Mouse (Mus musculus): ENCODE measurements at regions not wholly inside any gene's neighbourhood (a gene's known extent, or its start where the extent isn't known, plus 50 kb on each side); places are given as distances from the start of the nearest gene placed in this dataset.

- ATAC-seq = peak; percentile 97
- 52% methylated on average over 3 of the region's 3 CpGs for WGBS (ENCODE audit: insufficient replicate concordance)
- Histone ChIP-seq H3K9me3 (ENCODE audit: low read length) (peaks cover 4% of the 10 kb centered on the region), H3K9ac (replicated peaks) (no peak overlapping the region), H3K4me2 (ENCODE audit: low read depth, low read length) (no peak overlapping the region), H3K27ac (ENCODE audit: low read depth) (no peak overlapping the region), H3K4me3 (ENCODE audit: low read depth, low read length) (no peak overlapping the region), H3K27me3 (ENCODE audit: insufficient read depth, low read length) (no peaks in the 10 kb centered on the region), H3K36me3 (replicated peaks; ENCODE audit: insufficient read depth, low read length) (no peaks in the 10 kb centered on the region), H3K4me1 (ENCODE audit: insufficient read depth) (peaks cover 9% of the 10 kb centered on the region)
- DNase-seq = peak; percentile 76
- peak; percentile 53 for TF ChIP-seq EP300 (IDR thresholded peaks at IDR 0.05; ENCODE audit: low read depth)
- no peak for TF ChIP-seq CTCF (IDR thresholded peaks at IDR 0.05; ENCODE audit: low read depth)
Observed at GRCm38 (mm10) chr13:28532278-28532677, 274.9 kb downstream of the Gm11361 start.

GRCm38 (mm10) chr13:28531534-28531999, 274.2 kb downstream of the Gm11361 start:
- H3K4me3 ChIP-seq (ENCODE audit: low read depth, low read length) = no peak overlapping the region
- no peaks in the 10 kb centered on the region for H3K27me3 ChIP-seq (ENCODE audit: insufficient read depth, low read length)
- no peak overlapping the region for H3K4me2 ChIP-seq (ENCODE audit: low read depth, low read length)
- H3K4me1 ChIP-seq (ENCODE audit: insufficient read depth) = peaks cover 9% of the 10 kb centered on the region
- H3K9me3 ChIP-seq (ENCODE audit: low read length) = peaks cover 4% of the 10 kb centered on the region
- H3K27ac ChIP-seq (ENCODE audit: low read depth) = no peak overlapping the region
- ATAC-seq (no peak), DNase-seq (no peak)
- no peak overlapping the region for H3K9ac ChIP-seq (replicated peaks)
- TF ChIP-seq EP300 (IDR thresholded peaks at IDR 0.05; ENCODE audit: low read depth) (no peak), CTCF (IDR thresholded peaks at IDR 0.05; ENCODE audit: low read depth) (no peak)
- no peaks in the 10 kb centered on the region for H3K36me3 ChIP-seq (replicated peaks; ENCODE audit: insufficient read depth, low read length)
- WGBS (ENCODE audit: insufficient replicate concordance) = 70% methylated on average over 5 of the region's 5 CpGs

GRCm38 (mm10) chr13:28530947-28531346, 273.6 kb downstream of the Gm11361 start:
- 75% methylated on average over 3 of the region's 3 CpGs for WGBS (ENCODE audit: insufficient replicate concordance)
- DNase-seq (no peak), ATAC-seq (no peak)
- Histone ChIP-seq H3K9me3 (ENCODE audit: low read length) (peaks cover 4% of the 10 kb centered on the region), H3K9ac (replicated peaks) (no peak overlapping the region), H3K4me1 (ENCODE audit: insufficient read depth) (peaks cover 9% of the 10 kb centered on the region), H3K27me3 (ENCODE audit: insufficient read depth, low read length) (no peaks in the 10 kb centered on the region), H3K27ac (ENCODE audit: low read depth) (no peak overlapping the region), H3K36me3 (replicated peaks; ENCODE audit: insufficient read depth, low read length) (no peaks in the 10 kb centered on the region), H3K4me3 (ENCODE audit: low read depth, low read length) (no peak overlapping the region), H3K4me2 (ENCODE audit: low read depth, low read length) (no peak overlapping the region)
- TF ChIP-seq EP300 (IDR thresholded peaks at IDR 0.05; ENCODE audit: low read depth) = no peak
- no peak for TF ChIP-seq CTCF (IDR thresholded peaks at IDR 0.05; ENCODE audit: low read depth)

- H3K36me3 ChIP-seq (replicated peaks; ENCODE audit: insufficient read depth, low read length) = no peaks in the 10 kb centered on the region
- no peak overlapping the region for H3K27ac ChIP-seq (ENCODE audit: low read depth)
- DNase-seq (no peak), ATAC-seq (no peak)
- WGBS (ENCODE audit: insufficient replicate concordance) = 67% methylated on average over 4 of the region's 4 CpGs
- H3K27me3 ChIP-seq (ENCODE audit: insufficient read depth, low read length) = no peaks in the 10 kb centered on the region
- no peak overlapping the region for H3K4me2 ChIP-seq (ENCODE audit: low read depth, low read length)
- no peak for TF ChIP-seq CTCF (IDR thresholded peaks at IDR 0.05; ENCODE audit: low read depth)
- no peak for TF ChIP-seq EP300 (IDR thresholded peaks at IDR 0.05; ENCODE audit: low read depth)
- peaks cover 9% of the 10 kb centered on the region for H3K4me1 ChIP-seq (ENCODE audit: insufficient read depth)
- H3K4me3 ChIP-seq (ENCODE audit: low read depth, low read length) = no peak overlapping the region
- H3K9me3 ChIP-seq (ENCODE audit: low read length) = peaks cover 4% of the 10 kb centered on the region
- H3K9ac ChIP-seq (replicated peaks) = no peak overlapping the region
Observed at GRCm38 (mm10) chr13:28528898-28529511, 271.7 kb downstream of the Gm11361 start.

GRCm38 (mm10) chr13:28526299-28526698, 269.0 kb downstream of the Gm11361 start:
- H3K4me1 ChIP-seq (ENCODE audit: insufficient read depth) = peaks cover 1% of the 10 kb centered on the region
- no peak overlapping the region for H3K4me2 ChIP-seq (ENCODE audit: low read depth, low read length)
- H3K4me3 ChIP-seq (ENCODE audit: low read depth, low read length) = no peak overlapping the region
- H3K27me3 ChIP-seq (ENCODE audit: insufficient read depth, low read length) = no peaks in the 10 kb centered on the region
- no peaks in the 10 kb centered on the region for H3K36me3 ChIP-seq (replicated peaks; ENCODE audit: insufficient read depth, low read length)
- 90% methylated on average over 1 of the region's 1 CpGs for WGBS (ENCODE audit: insufficient replicate concordance)
- H3K27ac ChIP-seq (ENCODE audit: low read depth) = no peak overlapping the region
- H3K9me3 ChIP-seq (ENCODE audit: low read length) = peaks cover 4% of the 10 kb centered on the region
- no peak overlapping the region for H3K9ac ChIP-seq (replicated peaks)
- no peak for DNase-seq
- TF ChIP-seq EP300 (IDR thresholded peaks at IDR 0.05; ENCODE audit: low read depth) (no peak), CTCF (IDR thresholded peaks at IDR 0.05; ENCODE audit: low read depth) (peak; percentile 31; the same call in 1 of the 2 replicates)
- ATAC-seq = no peak

- Histone ChIP-seq H3K36me3 (replicated peaks; ENCODE audit: insufficient read depth, low read length) (no peaks in the 10 kb centered on the region), H3K4me2 (ENCODE audit: low read depth, low read length) (no peak overlapping the region)
- 81% methylated on average over 3 of the region's 3 CpGs for WGBS (ENCODE audit: insufficient replicate concordance)
Observed at GRCm38 (mm10) chr13:28524411-28524810, 267.1 kb downstream of the Gm11361 start.

More at GRCm38 (mm10) chr13:28524411-28524810, 267.1 kb downstream of the Gm11361 start:
- Histone ChIP-seq H3K4me1 (ENCODE audit: insufficient read depth) (peaks cover 4% of the 10 kb centered on the region; the same call in 1 of the 2 replicates), H3K9ac (replicated peaks) (no peak overlapping the region), H3K27ac (ENCODE audit: low read depth) (no peak overlapping the region), H3K9me3 (ENCODE audit: low read length) (no peaks in the 10 kb centered on the region), H3K4me3 (ENCODE audit: low read depth, low read length) (no peak overlapping the region), H3K27me3 (ENCODE audit: insufficient read depth, low read length) (no peaks in the 10 kb centered on the region)
- TF ChIP-seq CTCF (IDR thresholded peaks at IDR 0.05; ENCODE audit: low read depth) = no peak
- TF ChIP-seq EP300 (IDR thresholded peaks at IDR 0.05; ENCODE audit: low read depth) = no peak
- DNase-seq (no peak), ATAC-seq (no peak)
